Mouse (Mus musculus): Measurements from ENCODE around the gene Ankrd35. TPM values are rescaled to one million over a fixed set of nuclear protein-coding genes. Genes with fewer than 3 reads are reported as not detected.

The Ankrd35 gene
- polyA plus RNA-seq, 1 experiment: 1.8 TPM

DNA sequence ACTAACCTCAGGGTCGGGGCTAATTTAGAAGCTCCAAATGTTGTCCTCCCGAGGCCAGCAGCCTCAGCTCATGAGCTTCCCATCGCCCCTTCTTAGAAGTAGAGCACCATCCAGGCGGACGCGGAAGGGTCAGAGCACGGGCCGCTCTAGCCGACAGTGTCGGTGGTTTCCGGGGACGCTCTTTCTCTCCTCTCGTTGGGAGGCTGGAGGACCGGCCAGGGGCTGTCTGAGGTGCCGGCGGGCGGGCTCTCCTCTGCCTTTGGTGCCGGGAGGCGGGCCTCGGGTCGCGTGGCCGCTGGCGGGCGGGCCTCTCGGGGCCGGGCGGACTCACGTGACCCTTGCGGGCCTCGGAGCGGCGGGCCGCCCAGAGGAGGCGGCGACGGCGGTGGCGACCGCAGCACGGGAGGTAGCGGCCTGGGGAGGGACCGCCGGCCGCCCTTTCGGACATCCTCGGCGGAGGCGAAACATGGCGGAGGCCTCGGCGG is 57.5 kb downstream of the Ankrd35 start, which contains the start of the genes Polr3c and Rnf115:
Polr3c (minus strand) TSS at position 286 of the 485 bp plus-strand sequence.
Rnf115 (plus strand) TSS at position 322 of the 485 bp plus-strand sequence.
- under 1% methylated on average over 51 of the region's 52 CpGs for WGBS
- peak within 1 kb of the TSS; percentile 67 for H3K27ac ChIP-seq (ENCODE audit: insufficient read depth, low read depth, low read length)
- peak within 1 kb of the TSS; percentile 65 for H3K4me3 ChIP-seq (ENCODE audit: low read depth, low read length)
- no peaks in the 10 kb centered on the region for H3K27me3 ChIP-seq (ENCODE audit: control insufficient read depth, insufficient read depth, low read length)
- TF ChIP-seq POLR2A (IDR thresholded peaks at IDR 0.05; ENCODE audit: low read depth, low read length) (peak; percentile 78; the same call in 1 of the 2 replicates), CTCF (IDR thresholded peaks at IDR 0.05; ENCODE audit: extremely low read depth, insufficient read length, insufficient replicate concordance, low read depth, low read length) (no peak)
- H3K4me1 ChIP-seq (ENCODE audit: control insufficient read depth, insufficient read depth, insufficient read length, low read length): peaks cover 19% of the 10 kb centered on the region; the same call in 1 of the 2 replicates
- peaks cover 13% of the 10 kb centered on the region for H3K36me3 ChIP-seq (ENCODE audit: control insufficient read depth, insufficient read depth, low read length)

GRCm38 (mm10) chr3:96727828-96728633 is 58.1 kb downstream of the Ankrd35 start:
- no peak for TF ChIP-seq POLR2A (IDR thresholded peaks at IDR 0.05; ENCODE audit: low read depth, low read length)
- TF ChIP-seq CTCF (IDR thresholded peaks at IDR 0.05; ENCODE audit: extremely low read depth, insufficient read length, insufficient replicate concordance, low read depth, low read length): no peak
- Histone ChIP-seq H3K27ac (ENCODE audit: insufficient read depth, low read depth, low read length) (peak overlapping the region; percentile 67), H3K4me3 (ENCODE audit: low read depth, low read length) (peak overlapping the region; percentile 65), H3K36me3 (ENCODE audit: control insufficient read depth, insufficient read depth, low read length) (peaks cover 8% of the 10 kb centered on the region), H3K4me1 (ENCODE audit: control insufficient read depth, insufficient read depth, insufficient read length, low read length) (peaks cover 19% of the 10 kb centered on the region; the same call in 1 of the 2 replicates), H3K27me3 (ENCODE audit: control insufficient read depth, insufficient read depth, low read length) (no peaks in the 10 kb centered on the region)
- WGBS: 1% methylated on average over 42 of the region's 42 CpGs

DNA sequence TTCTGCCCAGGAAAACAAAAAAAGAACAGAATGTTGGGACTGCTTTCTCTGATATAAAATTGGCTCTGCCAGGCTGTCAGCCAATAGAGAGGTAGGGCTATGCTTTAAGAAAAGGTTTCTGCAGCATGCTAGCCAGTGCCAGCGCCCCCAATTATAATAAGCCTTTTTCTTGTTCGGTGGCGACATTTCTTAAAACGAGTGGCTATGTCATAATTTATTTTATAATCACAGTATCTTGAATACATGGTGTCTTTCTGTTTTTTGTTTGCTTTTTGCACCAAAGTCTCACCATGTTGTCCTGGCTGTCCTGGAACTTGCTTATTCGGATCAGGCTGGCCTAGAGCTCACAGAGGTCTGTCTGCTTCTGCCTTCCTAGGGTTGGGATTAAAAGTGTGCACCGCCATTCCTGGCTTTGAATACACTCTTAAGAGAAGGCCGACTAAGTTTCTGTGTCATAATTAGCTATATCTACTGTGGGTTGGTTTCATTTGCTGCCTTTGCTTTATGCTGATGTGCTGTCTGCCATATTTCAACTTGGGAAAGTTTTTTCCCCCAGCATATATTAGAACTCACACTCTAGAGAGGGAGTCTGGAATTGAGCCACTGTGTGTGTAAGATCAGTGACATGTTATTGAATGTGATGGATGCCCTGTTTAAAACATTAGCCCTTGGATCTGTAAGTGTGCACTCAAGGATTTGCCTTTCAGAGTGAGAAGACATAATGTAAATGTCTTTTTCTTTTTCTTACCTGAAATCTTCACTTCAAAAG is 58.9 kb downstream of the Ankrd35 start:
- WGBS: 26% methylated on average over 7 of the region's 7 CpGs
- H3K27ac ChIP-seq (ENCODE audit: insufficient read depth, low read depth, low read length): peak overlapping the region; percentile 67
- H3K4me1 ChIP-seq (ENCODE audit: control insufficient read depth, insufficient read depth, insufficient read length, low read length): peaks cover 19% of the 10 kb centered on the region; the same call in 1 of the 2 replicates

GRCm38 (mm10) chr3:96729403-96729784 is 59.5 kb downstream of the Ankrd35 start:
- Histone ChIP-seq H3K27ac (ENCODE audit: insufficient read depth, low read depth, low read length) (no peak overlapping the region), H3K4me3 (ENCODE audit: low read depth, low read length) (no peak overlapping the region), H3K4me1 (ENCODE audit: control insufficient read depth, insufficient read depth, insufficient read length, low read length) (peaks cover 22% of the 10 kb centered on the region; the same call in 1 of the 2 replicates), H3K27me3 (ENCODE audit: control insufficient read depth, insufficient read depth, low read length) (no peaks in the 10 kb centered on the region), H3K36me3 (ENCODE audit: control insufficient read depth, insufficient read depth, low read length) (no peaks in the 10 kb centered on the region)
- TF ChIP-seq CTCF (IDR thresholded peaks at IDR 0.05; ENCODE audit: extremely low read depth, insufficient read length, insufficient replicate concordance, low read depth, low read length): no peak
- TF ChIP-seq POLR2A (IDR thresholded peaks at IDR 0.05; ENCODE audit: low read depth, low read length): no peak
- WGBS: 26% methylated on average over 3 of the region's 3 CpGs

More for the DNA sequence above, 58.9 kb downstream of the Ankrd35 start:
- peaks cover under 1% of the 10 kb centered on the region; the same call in 1 of the 2 replicates for H3K36me3 ChIP-seq (ENCODE audit: control insufficient read depth, insufficient read depth, low read length)
- H3K4me3 ChIP-seq (ENCODE audit: low read depth, low read length): peak overlapping the region; percentile 22; the same call in 1 of the 2 replicates
- TF ChIP-seq CTCF (IDR thresholded peaks at IDR 0.05; ENCODE audit: extremely low read depth, insufficient read length, insufficient replicate concordance, low read depth, low read length) (no peak), POLR2A (IDR thresholded peaks at IDR 0.05; ENCODE audit: low read depth, low read length) (no peak)
- no peaks in the 10 kb centered on the region for H3K27me3 ChIP-seq (ENCODE audit: control insufficient read depth, insufficient read depth, low read length)

DNA sequence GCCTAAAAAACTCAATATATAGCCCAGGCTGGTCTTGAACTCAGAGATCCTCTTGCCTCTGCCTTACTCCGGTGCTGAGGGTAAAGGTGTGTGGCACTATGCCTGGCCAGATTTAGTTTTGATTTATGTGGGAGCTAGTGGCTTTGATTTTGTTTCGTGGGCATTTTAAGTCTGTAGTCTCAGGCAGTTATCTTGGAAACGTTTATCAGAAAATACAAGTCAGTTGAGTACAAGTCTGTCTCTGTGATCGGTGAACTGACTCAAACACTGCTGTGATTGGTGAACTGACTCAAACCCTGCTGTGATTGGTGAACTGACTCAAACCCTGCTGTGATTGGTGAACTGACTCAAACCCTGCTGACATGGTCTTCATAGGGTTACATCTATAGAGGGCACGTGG is 60.9 kb downstream of the Ankrd35 start:
- Histone ChIP-seq H3K4me1 (ENCODE audit: control insufficient read depth, insufficient read depth, insufficient read length, low read length) (peaks cover 17% of the 10 kb centered on the region; the same call in 1 of the 2 replicates), H3K27me3 (ENCODE audit: control insufficient read depth, insufficient read depth, low read length) (no peaks in the 10 kb centered on the region), H3K4me3 (ENCODE audit: low read depth, low read length) (no peak overlapping the region), H3K27ac (ENCODE audit: insufficient read depth, low read depth, low read length) (0 out of 2 replicates have a peak overlapping the region, but pooled peaks have one; percentile 15), H3K36me3 (ENCODE audit: control insufficient read depth, insufficient read depth, low read length) (no peaks in the 10 kb centered on the region)
- TF ChIP-seq CTCF (IDR thresholded peaks at IDR 0.05; ENCODE audit: extremely low read depth, insufficient read length, insufficient replicate concordance, low read depth, low read length) (no peak), POLR2A (IDR thresholded peaks at IDR 0.05; ENCODE audit: low read depth, low read length) (no peak)
- 49% methylated on average over 5 of the region's 5 CpGs for WGBS

DNA sequence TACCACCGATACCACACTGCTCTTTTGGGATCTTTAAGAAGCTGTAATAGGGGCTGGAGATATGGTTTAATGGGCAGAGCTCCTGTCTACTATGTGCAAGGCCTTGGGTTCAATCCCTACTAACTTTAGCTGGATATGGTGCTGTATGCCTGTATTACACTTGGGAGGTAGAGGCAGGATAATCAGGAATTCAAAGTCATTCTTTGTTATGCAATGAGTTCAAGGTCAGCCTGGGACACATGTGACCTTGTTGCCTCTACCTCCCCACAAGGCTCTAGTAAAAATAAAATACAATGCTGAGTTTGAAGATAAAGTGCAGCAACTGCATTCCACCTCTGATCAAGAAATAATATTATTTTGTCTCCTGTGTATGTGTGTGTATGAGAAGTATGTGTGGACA is 64.1 kb downstream of the Ankrd35 start:
- no peak overlapping the region for H3K4me3 ChIP-seq (ENCODE audit: low read depth, low read length)
- H3K4me1 ChIP-seq (ENCODE audit: control insufficient read depth, insufficient read depth, insufficient read length, low read length): peaks cover 25% of the 10 kb centered on the region; the same call in 1 of the 2 replicates
- TF ChIP-seq CTCF (IDR thresholded peaks at IDR 0.05; ENCODE audit: extremely low read depth, insufficient read length, insufficient replicate concordance, low read depth, low read length): no peak
- no peak for TF ChIP-seq POLR2A (IDR thresholded peaks at IDR 0.05; ENCODE audit: low read depth, low read length)
- no peaks in the 10 kb centered on the region for H3K27me3 ChIP-seq (ENCODE audit: control insufficient read depth, insufficient read depth, low read length)
- WGBS: 100% methylated on average over 1 of the region's 1 CpGs
- H3K36me3 ChIP-seq (ENCODE audit: control insufficient read depth, insufficient read depth, low read length): no peaks in the 10 kb centered on the region
- H3K27ac ChIP-seq (ENCODE audit: insufficient read depth, low read depth, low read length): no peak overlapping the region

All from small intestine, adult 2 months (tissue).